8 mouse cellular contexts compared by ENCODE assay signal in the genomic region with DNA sequence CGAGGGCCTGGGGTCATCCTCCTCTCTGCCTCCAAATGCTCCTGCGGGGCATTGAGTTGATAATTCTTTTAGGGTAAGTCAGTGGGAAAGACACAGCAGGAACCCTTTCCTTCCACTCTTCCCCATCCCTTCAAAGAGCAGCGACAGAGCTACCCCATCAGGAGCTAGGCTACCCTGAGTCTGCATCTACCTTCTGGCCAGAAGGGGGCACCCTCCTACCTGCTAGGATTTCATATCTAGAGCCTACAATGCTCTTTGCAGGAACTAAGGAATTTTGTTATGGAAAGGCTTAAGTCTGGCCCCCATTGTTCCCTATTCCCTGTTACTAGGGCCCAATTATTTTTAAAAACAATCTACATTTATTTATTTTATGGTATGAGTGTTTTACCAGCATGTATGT. TPM values are rescaled to one million over a fixed set of nuclear protein-coding genes. Genes with fewer than 3 reads are reported as not detected.
DNase-seq lines count a peak whose midpoint lies in the region; ATAC-seq and TF ChIP-seq lines count a peak whose summit lies in the region.

No protein-coding gene starts in this region.

- no peak overlapping the region for H3K27ac ChIP-seq in kidney, embryonic 15.5 days
- no peak overlapping the region for H3K27ac ChIP-seq in limb, embryonic 10.5 days

- H3K4me1 ChIP-seq in kidney, embryonic 15.5 days = peaks cover 40% of the 10 kb centered on the region
- H3K4me1 ChIP-seq in E14TG2a.4 (replicated peaks; ENCODE audit: low read depth, low read length) = peaks cover 68% of the 10 kb centered on the region
- H3K4me1 ChIP-seq in limb, embryonic 10.5 days = peaks cover 21% of the 10 kb centered on the region

- intact Hi-C loops in gastrocnemius, postnatal 14 days (cut with DNase I; ENCODE audit: low total_unique reads) = loop anchor here (5.0 kb wide), 1 partner anchor 66 kb away; no protein-coding TSS in a partner anchor

- peaks cover 67% of the 10 kb centered on the region for H3K36me3 ChIP-seq in kidney, embryonic 15.5 days
- no peaks in the 10 kb centered on the region for H3K36me3 ChIP-seq in E14TG2a.4 (ENCODE audit: insufficient read depth, low read length)
- peaks cover 71% of the 10 kb centered on the region for H3K36me3 ChIP-seq in limb, embryonic 10.5 days

- no peaks in the 10 kb centered on the region for H3K9me3 ChIP-seq in kidney, embryonic 15.5 days (replicated peaks)
- no peaks in the 10 kb centered on the region for H3K9me3 ChIP-seq in E14TG2a.4 (ENCODE audit: low read length)
- H3K9me3 ChIP-seq in limb, embryonic 10.5 days (replicated peaks) = no peaks in the 10 kb centered on the region

- peak; percentile 78 for TF ChIP-seq CTCF in E14TG2a.4 (conservative IDR thresholded peaks at IDR 0.05; ENCODE audit: low read length)

- H3K4me3 ChIP-seq in kidney, embryonic 15.5 days (replicated peaks) = no peak overlapping the region
- no peak overlapping the region for H3K4me3 ChIP-seq in E14TG2a.4 (replicated peaks; ENCODE audit: low read length)
- H3K4me3 ChIP-seq in limb, embryonic 10.5 days = no peak overlapping the region

- peak; percentile 68 for DNase-seq in kidney, adult 11 months
- DNase-seq in brain, adult 2 months (ENCODE audit: low read depth, low spot score) = peak; percentile 85
- peak; percentile 77 for DNase-seq in gastrocnemius, postnatal 14 days
- peak; percentile 64 for DNase-seq in limb, embryonic 10.5 days (ENCODE audit: low spot score)
- peak; percentile 78 for DNase-seq in retina, postnatal 1 day
- DNase-seq in ovary, postnatal 14 days (ENCODE audit: low spot score) = no peak

- WGBS in kidney, embryonic 15.5 days = 18% methylated on average over 3 of the region's 3 CpGs
- 22% methylated on average over 3 of the region's 3 CpGs for WGBS in limb, embryonic 10.5 days

- no peak overlapping the region for H3K9ac ChIP-seq in kidney, embryonic 15.5 days

- no peak for ATAC-seq in kidney, embryonic 15.5 days (replicated peaks; ENCODE audit: low FRiP score)

- H3K27me3 ChIP-seq in kidney, embryonic 15.5 days = no peaks in the 10 kb centered on the region
- peaks cover 16% of the 10 kb centered on the region for H3K27me3 ChIP-seq in E14TG2a.4 (ENCODE audit: insufficient read depth, low read length)
- H3K27me3 ChIP-seq in limb, embryonic 10.5 days (ENCODE audit: low read depth, poor library complexity, severe bottlenecking) = no peaks in the 10 kb centered on the region

- no peak overlapping the region for H3K4me2 ChIP-seq in kidney, embryonic 15.5 days

RNA-seq across cellular contexts. Expression of a gene that starts 7.1 kb away (rescaled TPM):
- polyA plus RNA-seq in kidney, embryonic 15.5 days (2015; fragmentation: Nextera tagmentation; extraction: Ambion mirVana) = 0.15 and 0.38 TPM in 2 replicates
- not detected for total RNA-seq in gastrocnemius, postnatal 14 days (2021)
- polyA plus RNA-seq in limb, embryonic 10.5 days (2016; fragmentation: Nextera tagmentation; extraction: Ambion mirVana) = not detected in 2 replicates

RNA-seq across cellular contexts. Expression of a gene that starts 14.9 kb away (rescaled TPM):
- polyA plus RNA-seq in kidney, embryonic 15.5 days (2015; fragmentation: Nextera tagmentation; extraction: Ambion mirVana) = 20.5 and 25.9 TPM in 2 replicates
- total RNA-seq in gastrocnemius, postnatal 14 days (2021) = 100 to 1,000 TPM; 246 to 269 TPM
- 8.4 and 9.2 TPM in 2 replicates for polyA plus RNA-seq in limb, embryonic 10.5 days (2016; fragmentation: Nextera tagmentation; extraction: Ambion mirVana)

RNA-seq across cellular contexts. Expression of a gene that starts 18.2 kb away (rescaled TPM):
- 89.0 and 91.4 TPM in 2 replicates for polyA plus RNA-seq in kidney, embryonic 15.5 days (2015; fragmentation: Nextera tagmentation; extraction: Ambion mirVana)
- 10 to 100 TPM; 29.6 to 32.9 TPM for total RNA-seq in gastrocnemius, postnatal 14 days (2021)
- 158 TPM in 2 replicates for polyA plus RNA-seq in limb, embryonic 10.5 days (2016; fragmentation: Nextera tagmentation; extraction: Ambion mirVana)

RNA-seq across cellular contexts. Expression of a gene that starts 22.5 kb away (rescaled TPM):
- 22.2 and 30.1 TPM in 2 replicates for polyA plus RNA-seq in kidney, embryonic 15.5 days (2015; fragmentation: Nextera tagmentation; extraction: Ambion mirVana)
- total RNA-seq in gastrocnemius, postnatal 14 days (2021) = 10 to 100 TPM; 15.3 to 17.6 TPM
- polyA plus RNA-seq in limb, embryonic 10.5 days (2016; fragmentation: Nextera tagmentation; extraction: Ambion mirVana) = 31.6 and 34.3 TPM in 2 replicates

RNA-seq across cellular contexts. Expression of a gene that starts 22.7 kb away (rescaled TPM):
- 42.6 and 43.2 TPM in 2 replicates for polyA plus RNA-seq in kidney, embryonic 15.5 days (2015; fragmentation: Nextera tagmentation; extraction: Ambion mirVana)
- total RNA-seq in gastrocnemius, postnatal 14 days (2021) = 10 to 100 TPM; 16.7 TPM
- polyA plus RNA-seq in limb, embryonic 10.5 days (2016; fragmentation: Nextera tagmentation; extraction: Ambion mirVana) = 35.3 and 42.2 TPM in 2 replicates
